Mouse (Mus musculus) forebrain, postnatal 0 days (tissue): ENCODE data around the gene Cacna2d3. TPM values are rescaled to one million over a fixed set of nuclear protein-coding genes. Genes with fewer than 3 reads are reported as not detected.
A peak's percentile ranks its signal among the peaks of the same experiment; 100 is the strongest.

Experiments used
- ATAC-seq: fragments of 200-750 bp; cut with Nextera tagmentation; 2 replicates; pipeline ENCODE4 v1.8.0; 2017; ENCODE audit warnings: mild to moderate bottlenecking, moderate library complexity
- DNase-seq: peaks from one replicate; pipeline ENCODE4 v3.0.0-alpha.2; 2015
- H3K27ac ChIP-seq: fragments of 300-500 bp; sonication (generic); 2 replicates; pipeline ENCODE4 v1.5.1; 2014; ENCODE audit warnings: low read depth, mild to moderate bottlenecking, antibody characterized with exemption, low read length, moderate library complexity, mixed read lengths
- H3K27me3 ChIP-seq: fragments of 300-500 bp; sonication (generic); 2 replicates; pipeline ENCODE4 v1.6.1; 2014; ENCODE audit warnings: mild to moderate bottlenecking, low read length, mixed read lengths; ENCODE audit not compliant: insufficient read depth
- H3K36me3 ChIP-seq: fragments of 300-500 bp; sonication (generic); 2 replicates; pipeline ENCODE4 v1.6.1; 2014; ENCODE audit warnings: mild to moderate bottlenecking, moderate library complexity; ENCODE audit not compliant: insufficient read depth
- H3K4me1 ChIP-seq: fragments of 300-500 bp; sonication (generic); 2 replicates; pipeline ENCODE4 v1.6.1; 2014; ENCODE audit warnings: antibody characterized with exemption; ENCODE audit not compliant: insufficient read depth
- H3K4me2 ChIP-seq: fragments of 300-500 bp; sonication (generic); 2 replicates; pipeline ENCODE4 v1.6.1; 2014; ENCODE audit warnings: low read depth, mild to moderate bottlenecking, moderate library complexity
- H3K4me3 ChIP-seq: fragments of 300-500 bp; sonication (generic); 2 replicates; pipeline ENCODE4 v1.5.1; 2014; ENCODE audit warnings: low read depth, low read length, mixed read lengths
- H3K9ac ChIP-seq: fragments of 300-500 bp; sonication (generic); 2 replicates; pipeline ENCODE4 v1.6.1; 2014; ENCODE audit warnings: mild to moderate bottlenecking
- H3K9me3 ChIP-seq: fragments of 300-500 bp; sonication (generic); 2 replicates; pipeline ENCODE4 v1.6.1; 2016; ENCODE audit warnings: low read length
- CTCF ChIP-seq: sonication (generic); IDR thresholded peaks from 2 replicates; pipeline ENCODE4 v1.5.1; 2016; ENCODE audit warnings: antibody characterized with exemption, control low read depth, low read depth
- WGBS: fragments of 180-500 bp; shearing (Covaris S2); extraction: QIAGEN DNeasy Blood & Tissue Kit; methylation state at CpG from one replicate; pipeline ENCODE4 v1.1.7; 2014; 5-methylcytosine and 5-hydroxymethylcytosine counted together
- polyA plus RNA-seq: library from polyadenylated mRNA; unstranded; fragments of >200 nt; fragmentation: Nextera tagmentation; extraction: Ambion mirVana; gene quantifications from 2 replicates; pipeline ENCODE4 v1.2.1, GENCODE M21; 2015
- total RNA-seq: library from RNA; depleted of rRNA; stranded (reverse); fragments of >200 nt; gene quantifications from 2 replicates; pipeline ENCODE4 v1.2.3, GENCODE M21; 2014

The Cacna2d3 gene
- total and polyA plus RNA-seq, 2 experiments from 2014 or later: 28.1 to 37.7 TPM

- Histone ChIP-seq H3K27me3 (no peaks in the 10 kb centered on the region), H3K9me3 (no peaks in the 10 kb centered on the region), H3K27ac (no peak overlapping the region), H3K4me2 (no peak overlapping the region), H3K9ac (no peak overlapping the region), H3K36me3 (no peaks in the 10 kb centered on the region), H3K4me1 (no peaks in the 10 kb centered on the region), H3K4me3 (no peak overlapping the region)
- peak; percentile 55 for DNase-seq
- peak; percentile 47; the same call in 1 of the 2 replicates for ATAC-seq
- WGBS: 47% methylated on average over 10 of the region's 10 CpGs
- TF ChIP-seq CTCF: no peak
Observed at GRCm38 (mm10) chr14:29204236-29204966, 517.3 kb downstream of the Cacna2d3 start.

DNA sequence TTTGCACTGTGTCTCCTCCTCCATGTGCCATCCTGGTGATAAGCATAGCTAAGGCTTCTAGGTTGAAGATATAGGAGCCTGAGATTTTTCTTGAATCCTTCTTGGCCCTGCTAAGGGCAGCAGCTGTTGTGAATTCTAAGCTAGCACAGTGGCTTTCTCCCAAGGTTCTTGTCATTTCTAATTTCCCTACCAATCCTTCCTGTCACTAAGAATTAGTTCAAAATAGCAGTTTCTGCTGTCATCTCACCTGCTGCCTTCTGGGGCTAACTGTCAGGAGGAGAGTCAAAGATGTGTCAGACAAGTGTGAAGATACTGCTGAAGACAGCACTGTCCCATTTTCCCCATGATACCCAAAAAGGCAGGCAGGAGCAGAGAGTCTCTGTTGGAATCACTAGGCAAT lies 525.5 kb downstream of the Cacna2d3 start:
- Histone ChIP-seq H3K4me3 (no peak overlapping the region), H3K9me3 (no peaks in the 10 kb centered on the region), H3K4me2 (no peak overlapping the region), H3K36me3 (no peaks in the 10 kb centered on the region), H3K4me1 (no peaks in the 10 kb centered on the region), H3K9ac (no peak overlapping the region), H3K27ac (no peak overlapping the region), H3K27me3 (no peaks in the 10 kb centered on the region)
- ATAC-seq (peak; percentile 45; the same call in 1 of the 2 replicates), DNase-seq (peak; percentile 25)
- no peak for TF ChIP-seq CTCF

DNA sequence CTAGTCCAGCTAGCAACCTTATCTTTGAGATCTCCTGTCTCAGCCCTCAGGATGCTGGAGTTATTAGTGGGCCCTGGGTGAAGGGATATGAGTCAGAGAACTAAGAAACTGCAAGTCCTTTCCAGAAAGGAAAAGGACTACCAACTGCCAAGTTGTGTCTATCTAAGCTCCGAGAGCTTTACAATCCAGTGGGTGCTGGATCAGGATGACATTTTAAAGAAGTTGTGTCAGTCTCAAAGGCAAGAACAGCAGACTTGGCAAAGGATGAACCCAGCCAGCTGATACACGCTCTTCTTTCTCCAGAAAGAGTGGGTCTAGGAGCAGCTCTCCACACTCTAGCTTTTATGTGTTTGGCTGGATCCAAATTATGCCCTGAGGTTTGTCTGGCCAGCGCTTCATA lies 530.2 kb downstream of the Cacna2d3 start:
- ATAC-seq (no peak), DNase-seq (no peak)
- Histone ChIP-seq H3K9ac (no peak overlapping the region), H3K36me3 (no peaks in the 10 kb centered on the region), H3K27ac (no peak overlapping the region), H3K9me3 (no peaks in the 10 kb centered on the region), H3K4me1 (no peaks in the 10 kb centered on the region), H3K27me3 (no peaks in the 10 kb centered on the region), H3K4me2 (no peak overlapping the region), H3K4me3 (no peak overlapping the region)
- WGBS: 91% methylated on average over 3 of the region's 3 CpGs
- TF ChIP-seq CTCF: no peak

DNA sequence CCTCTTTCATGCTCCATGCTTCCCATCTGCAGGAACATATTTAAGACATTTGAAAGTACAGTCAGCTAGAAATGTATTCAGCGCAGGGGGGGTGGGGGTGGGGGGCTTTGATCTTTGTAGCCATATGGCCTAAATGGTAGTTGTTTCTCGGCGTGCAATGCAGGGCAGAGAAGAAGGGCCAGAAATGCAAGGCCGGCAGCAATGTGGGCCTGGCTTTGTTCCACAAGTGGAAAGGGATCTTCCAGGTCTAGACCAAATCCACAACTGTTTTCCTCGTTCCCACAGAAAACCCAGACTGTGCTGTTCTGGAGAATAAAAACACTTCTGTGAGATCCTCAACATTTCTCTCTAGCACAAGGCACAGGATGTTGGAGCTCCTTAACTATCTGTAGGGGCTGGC lies 537.9 kb downstream of the Cacna2d3 start:
- TF ChIP-seq CTCF: no peak
- no peaks in the 10 kb centered on the region for H3K9me3 ChIP-seq
- 72% methylated on average over 5 of the region's 5 CpGs for WGBS
- peaks cover 9% of the 10 kb centered on the region; the same call in 1 of the 2 replicates for H3K4me1 ChIP-seq
- H3K4me2 ChIP-seq: no peak overlapping the region
- H3K27ac ChIP-seq: no peak overlapping the region
- DNase-seq (no peak), ATAC-seq (no peak)
- H3K4me3 ChIP-seq: no peak overlapping the region
- H3K9ac ChIP-seq: no peak overlapping the region
- no peaks in the 10 kb centered on the region for H3K27me3 ChIP-seq
- no peaks in the 10 kb centered on the region for H3K36me3 ChIP-seq

- H3K4me1 ChIP-seq: peaks cover 11% of the 10 kb centered on the region; the same call in 1 of the 2 replicates
- H3K27me3 ChIP-seq: no peaks in the 10 kb centered on the region
- WGBS: 38% methylated on average over 11 of the region's 11 CpGs
- no peaks in the 10 kb centered on the region for H3K9me3 ChIP-seq
- H3K36me3 ChIP-seq: no peaks in the 10 kb centered on the region
- no peak for TF ChIP-seq CTCF
- DNase-seq (no peak), ATAC-seq (peak; percentile 70)
- no peak overlapping the region for H3K4me2 ChIP-seq
- no peak overlapping the region for H3K9ac ChIP-seq
- no peak overlapping the region for H3K4me3 ChIP-seq
- peak overlapping the region; percentile 29; the same call in 1 of the 2 replicates for H3K27ac ChIP-seq
Observed at GRCm38 (mm10) chr14:29179397-29179888, 542.2 kb downstream of the Cacna2d3 start.

DNA sequence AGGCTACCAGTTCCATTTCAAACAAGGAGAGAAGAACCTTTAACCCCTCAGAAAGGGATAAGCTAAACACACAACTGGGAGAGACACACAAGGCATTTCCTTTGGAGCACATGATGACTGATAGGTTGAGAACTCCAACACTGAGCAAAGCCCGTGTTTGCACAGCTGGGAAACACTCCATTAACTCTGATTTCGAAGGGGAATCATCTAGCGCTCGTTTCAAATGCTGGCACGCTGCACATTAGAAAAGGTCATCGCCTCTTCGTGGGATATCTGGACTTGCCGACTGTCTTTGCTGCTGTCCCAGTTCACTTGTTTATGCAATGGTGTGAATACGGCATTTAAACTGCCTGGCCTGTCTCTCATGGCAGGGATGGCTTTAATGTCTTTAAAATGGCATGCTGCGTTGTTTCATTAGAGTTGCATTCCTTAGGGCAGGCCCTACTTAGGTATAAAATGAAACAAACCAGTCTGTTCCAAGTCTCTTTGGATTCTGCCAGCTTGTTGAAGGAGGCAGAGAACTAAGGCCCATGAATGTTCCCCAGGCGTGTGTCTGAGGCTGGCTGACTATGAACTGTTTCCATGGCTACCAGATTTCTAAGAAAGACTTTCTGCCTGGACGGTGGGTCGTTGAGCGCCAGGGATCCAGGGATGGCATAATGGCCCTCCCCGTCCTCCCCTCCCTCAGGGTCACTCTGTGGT lies 542.8 kb downstream of the Cacna2d3 start:
- TF ChIP-seq CTCF: no peak
- H3K36me3 ChIP-seq: no peaks in the 10 kb centered on the region
- no peaks in the 10 kb centered on the region for H3K9me3 ChIP-seq
- no peak overlapping the region for H3K9ac ChIP-seq
- peak; percentile 69 for DNase-seq
- H3K27me3 ChIP-seq: no peaks in the 10 kb centered on the region
- H3K4me2 ChIP-seq: no peak overlapping the region
- peaks cover 11% of the 10 kb centered on the region; the same call in 1 of the 2 replicates for H3K4me1 ChIP-seq
- peak; percentile 92 for ATAC-seq
- peak overlapping the region; percentile 29; the same call in 1 of the 2 replicates for H3K27ac ChIP-seq
- H3K4me3 ChIP-seq: no peak overlapping the region
- WGBS: 15% methylated on average over 15 of the region's 15 CpGs

- Histone ChIP-seq H3K4me2 (no peak overlapping the region), H3K9me3 (no peaks in the 10 kb centered on the region), H3K4me1 (peaks cover 11% of the 10 kb centered on the region; the same call in 1 of the 2 replicates), H3K27me3 (no peaks in the 10 kb centered on the region), H3K9ac (no peak overlapping the region), H3K36me3 (no peaks in the 10 kb centered on the region), H3K27ac (no peak overlapping the region), H3K4me3 (no peak overlapping the region)
- no peak for TF ChIP-seq CTCF
- ATAC-seq (no peak), DNase-seq (no peak)
- 68% methylated on average over 3 of the region's 3 CpGs for WGBS
Observed at GRCm38 (mm10) chr14:29174762-29175161, 546.9 kb downstream of the Cacna2d3 start.
